Mouse (Mus musculus): ENCODE data around the gene Mrps26. TPM values are rescaled to one million over a fixed set of nuclear protein-coding genes. Genes with fewer than 3 reads are reported as not detected.
"Not testable (repeated sequence)": the region's sequence is repeated elsewhere in the genome, so short reads cannot be mapped to it uniquely, and the experiment has no call there.

Gene Mrps26
- polyA plus RNA-seq, 1 experiment from 2014 or later: 73.1 TPM

GRCm38 (mm10) chr2:130574960-130575359 is 11.4 kb downstream of the Mrps26 start:
- in situ Hi-C loops (cut with MboI; ENCODE audit: low pct_unique_long_range_greater_than_20kb): no loop called here

GRCm38 (mm10) chr2:130575873-130576272 is 12.3 kb downstream of the Mrps26 start, which contains the start of gene Oxt:
TSS of gene Oxt (plus strand) at chr2:130576173.
- in situ Hi-C loops (cut with MboI; ENCODE audit: low pct_unique_long_range_greater_than_20kb): no loop called here
- ATAC-seq (no peak), DNase-seq (ENCODE audit: low read depth, low spot score) (no peak)
- TF ChIP-seq CTCF (IDR thresholded peaks at IDR 0.05): no peak
- no peaks in the 10 kb centered on the region for H3K27me3 ChIP-seq
- CTCF ChIA-PET: no interaction called here
- POLR2A ChIA-PET: no interaction called here

More at GRCm38 (mm10) chr2:130574960-130575359, 11.4 kb downstream of the Mrps26 start:
- DNase-seq (ENCODE audit: low read depth, low spot score) (no peak), ATAC-seq (no peak)
- CTCF ChIA-PET: no interaction called here
- POLR2A ChIA-PET: no interaction called here
- H3K27me3 ChIP-seq: no peaks in the 10 kb centered on the region
- no peak for TF ChIP-seq CTCF (IDR thresholded peaks at IDR 0.05)

GRCm38 (mm10) chr2:130576564-130576963 is 13.0 kb downstream of the Mrps26 start:
- H3K27me3 ChIP-seq; ATAC-seq; DNase-seq (ENCODE audit: low read depth, low spot score); CTCF ChIA-PET; in situ Hi-C loops (cut with MboI; ENCODE audit: low pct_unique_long_range_greater_than_20kb): not testable (repeated sequence)
- POLR2A ChIA-PET: interaction anchor here (0.6 kb wide), 1 partner anchor 20 kb away, joined by 3 read pairs; no protein-coding TSS in a partner anchor

- DNase-seq (ENCODE audit: low read depth, low spot score) (no peak), ATAC-seq (no peak)
Observed at GRCm38 (mm10) chr2:130577021-130577420, 13.5 kb downstream of the Mrps26 start.

GRCm38 (mm10) chr2:130577632-130578031 is 14.1 kb downstream of the Mrps26 start:
- ChIA-PET POLR2A (no interaction called here), CTCF (no interaction called here)
- TF ChIP-seq CTCF (IDR thresholded peaks at IDR 0.05): no peak
- in situ Hi-C loops (cut with MboI; ENCODE audit: low pct_unique_long_range_greater_than_20kb): no loop called here
- ATAC-seq (no peak), DNase-seq (ENCODE audit: low read depth, low spot score) (no peak)
- H3K27me3 ChIP-seq: no peaks in the 10 kb centered on the region

More at GRCm38 (mm10) chr2:130577021-130577420, 13.5 kb downstream of the Mrps26 start:
- H3K27me3 ChIP-seq: no peaks in the 10 kb centered on the region
- no peak for TF ChIP-seq CTCF (IDR thresholded peaks at IDR 0.05)
- in situ Hi-C loops (cut with MboI; ENCODE audit: low pct_unique_long_range_greater_than_20kb): no loop called here
- ChIA-PET POLR2A (no interaction called here), CTCF (no interaction called here)

GRCm38 (mm10) chr2:130578148-130578547 is 14.6 kb downstream of the Mrps26 start:
- in situ Hi-C loops (cut with MboI; ENCODE audit: low pct_unique_long_range_greater_than_20kb): no loop called here
- DNase-seq (ENCODE audit: low read depth, low spot score): no peak
- H3K27me3 ChIP-seq: no peaks in the 10 kb centered on the region
- TF ChIP-seq CTCF (IDR thresholded peaks at IDR 0.05): no peak
- CTCF ChIA-PET: no interaction called here
- POLR2A ChIA-PET: no interaction called here
- ATAC-seq: no peak

- ChIA-PET CTCF (interaction anchor here (0.8 kb wide), 1 partner anchor 17 kb away, joined by 3 read pairs; the partner anchor contains the start of gene Mrps26), POLR2A (no interaction called here)
- ATAC-seq: no peak
- no peaks in the 10 kb centered on the region for H3K27me3 ChIP-seq
- no peak for TF ChIP-seq CTCF (IDR thresholded peaks at IDR 0.05)
- no peak for DNase-seq (ENCODE audit: low read depth, low spot score)
- in situ Hi-C loops (cut with MboI; ENCODE audit: low pct_unique_long_range_greater_than_20kb): no loop called here
Observed at GRCm38 (mm10) chr2:130579791-130580190, 16.2 kb downstream of the Mrps26 start.

- ATAC-seq: no peak
- ChIA-PET CTCF (no interaction called here), POLR2A (no interaction called here)
- H3K27me3 ChIP-seq: no peaks in the 10 kb centered on the region
- no peak for TF ChIP-seq CTCF (IDR thresholded peaks at IDR 0.05)
- no peak for DNase-seq (ENCODE audit: low read depth, low spot score)
- in situ Hi-C loops (cut with MboI; ENCODE audit: low pct_unique_long_range_greater_than_20kb): no loop called here
Observed at GRCm38 (mm10) chr2:130581201-130581600, 17.7 kb downstream of the Mrps26 start.

- CTCF ChIA-PET: no interaction called here
- in situ Hi-C loops (cut with MboI; ENCODE audit: low pct_unique_long_range_greater_than_20kb): no loop called here
- POLR2A ChIA-PET: no interaction called here
- no peaks in the 10 kb centered on the region for H3K27me3 ChIP-seq
- ATAC-seq: no peak
- no peak for TF ChIP-seq CTCF (IDR thresholded peaks at IDR 0.05)
- DNase-seq (ENCODE audit: low read depth, low spot score): no peak
Observed at GRCm38 (mm10) chr2:130582552-130582951, 19.0 kb downstream of the Mrps26 start, which contains the start of gene Avp. TSS of gene Avp (minus strand) at chr2:130582554.

GRCm38 (mm10) chr2:130583902-130584560 is 20.5 kb downstream of the Mrps26 start:
- ChIA-PET POLR2A (no interaction called here), CTCF (interaction anchor here (0.9 to 1.4 kb wide), 2 partner anchors 13 to 23 kb away, joined by 3 read pairs; no protein-coding TSS in a partner anchor)
- in situ Hi-C loops (cut with MboI; ENCODE audit: low pct_unique_long_range_greater_than_20kb): no loop called here
- ATAC-seq (no peak), DNase-seq (ENCODE audit: low read depth, low spot score) (no peak)
- no peak for TF ChIP-seq CTCF (IDR thresholded peaks at IDR 0.05)
- no peaks in the 10 kb centered on the region for H3K27me3 ChIP-seq

GRCm38 (mm10) chr2:130586016-130586415 is 22.5 kb downstream of the Mrps26 start:
- TF ChIP-seq CTCF (IDR thresholded peaks at IDR 0.05): no peak
- CTCF ChIA-PET: no interaction called here
- ATAC-seq: no peak

More at GRCm38 (mm10) chr2:130586016-130586415, 22.5 kb downstream of the Mrps26 start:
- no peak for DNase-seq (ENCODE audit: low read depth, low spot score)
- no peaks in the 10 kb centered on the region for H3K27me3 ChIP-seq
- in situ Hi-C loops (cut with MboI; ENCODE audit: low pct_unique_long_range_greater_than_20kb): no loop called here
- POLR2A ChIA-PET: no interaction called here

All from Patski (cell line).